Mouse (Mus musculus) adrenal gland, adult 8-10 months (tissue): Measurements from ENCODE around the gene Vmn2r37. TPM values are rescaled to one million over a fixed set of nuclear protein-coding genes. Genes with fewer than 3 reads are reported as not detected.
"Not testable (repeated sequence)": the region's sequence is repeated elsewhere in the genome, so short reads cannot be mapped to it uniquely, and the experiment has no call there.

Source experiments
- DNase-seq: peaks from one replicate; pipeline ENCODE4 v3.0.0; 2022
- total RNA-seq, 4 experiments: library from RNA; stranded (reverse); gene quantifications; 2 replicates each; pipeline ENCODE4 v1.2.4; 2022

Vmn2r37 gene
- total RNA-seq, result not detected

DNA sequence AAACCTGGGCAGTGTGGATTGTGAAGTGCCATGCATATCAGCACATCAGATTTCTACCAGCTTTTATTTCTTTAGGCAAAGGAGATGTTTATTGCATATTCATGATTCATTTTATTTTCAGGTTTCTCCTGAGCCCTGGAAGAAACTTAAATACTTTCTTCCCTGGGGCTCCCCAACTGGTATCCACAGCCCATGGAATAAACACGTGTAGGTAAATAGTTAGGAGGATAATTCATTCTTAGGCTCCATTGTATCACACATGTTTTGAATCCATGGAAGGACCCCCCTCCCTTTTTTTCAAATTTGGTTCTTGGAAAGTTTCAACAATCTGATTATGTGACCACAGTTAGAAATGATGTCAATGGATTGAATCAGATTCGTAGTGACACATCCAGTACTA is at the start of gene Vmn2r37:
Vmn2r37 (minus strand) TSS at position 101 of the 400 bp plus-strand sequence.
- DNase-seq, result not testable (repeated sequence)

Other genes with a start within 250 kb of the Vmn2r37 start
- gene Vmn2r39, start 192.9 kb downstream of the Vmn2r37 start, total RNA-seq, result not detected
- not detected for gene Vmn2r38, start 125.8 kb downstream of the Vmn2r37 start, total RNA-seq